Mouse (Mus musculus) midbrain, postnatal 0 days (tissue): ENCODE measurements at regions not wholly inside any gene's neighbourhood (a gene's known extent, or its start where the extent isn't known, plus 50 kb on each side); places are given as distances from the start of the nearest gene placed in this dataset.

ENCODE experiments used
- ATAC-seq: fragments of 200-750 bp; cut with Nextera tagmentation; 2 replicates; pipeline ENCODE4 v1.8.0; 2017; ENCODE audit warnings: moderate number of reproducible peaks, mild to moderate bottlenecking, moderate TSS enrichment, moderate library complexity; ENCODE audit not compliant: low FRiP score
- DNase-seq: peaks from one replicate; pipeline ENCODE4 v3.0.0-alpha.2; 2015; ENCODE audit warnings: low spot score
- H3K27ac ChIP-seq: fragments of 300-500 bp; sonication (generic); 2 replicates; pipeline ENCODE4 v1.5.1; 2014; ENCODE audit warnings: low read depth, mild to moderate bottlenecking, low read length, mixed read lengths
- H3K27me3 ChIP-seq: fragments of 300-500 bp; sonication (generic); 2 replicates; pipeline ENCODE4 v1.6.1; 2014; ENCODE audit warnings: low read length, control low read depth, mixed read lengths; ENCODE audit not compliant: insufficient read depth
- H3K36me3 ChIP-seq: fragments of 300-500 bp; sonication (generic); 2 replicates; pipeline ENCODE4 v1.6.1; 2014; ENCODE audit warnings: low read length, control low read depth, mixed read lengths; ENCODE audit not compliant: insufficient read depth
- H3K4me1 ChIP-seq: fragments of 300-500 bp; sonication (generic); 2 replicates; pipeline ENCODE4 v1.6.1; 2014; ENCODE audit warnings: mild to moderate bottlenecking, control low read depth, antibody characterized with exemption, low read length, mixed read lengths; ENCODE audit not compliant: insufficient read depth
- H3K4me2 ChIP-seq: fragments of 300-500 bp; sonication (generic); 2 replicates; pipeline ENCODE4 v1.6.1; 2014; ENCODE audit warnings: low read depth, mild to moderate bottlenecking, low read length, mixed read lengths; ENCODE audit not compliant: poor library complexity, severe bottlenecking
- H3K4me3 ChIP-seq: fragments of 300-500 bp; sonication (generic); 2 replicates; pipeline ENCODE4 v1.5.1; 2014; ENCODE audit warnings: low read depth, mild to moderate bottlenecking, low read length, moderate library complexity
- H3K9ac ChIP-seq: fragments of 300-500 bp; sonication (generic); replicated peaks from 2 replicates; pipeline ENCODE4 v1.6.1; 2014; ENCODE audit warnings: mild to moderate bottlenecking, low read length, moderate library complexity, mixed read lengths; ENCODE audit not compliant: poor library complexity, severe bottlenecking
- H3K9me3 ChIP-seq: fragments of 300-500 bp; sonication (generic); 2 replicates; pipeline ENCODE4 v1.6.1; 2016; ENCODE audit warnings: low read length, control low read depth
- CTCF ChIP-seq: IDR thresholded peaks from 2 replicates; pipeline ENCODE4 v1.5.1; 2016; ENCODE audit warnings: antibody characterized with exemption, mild to moderate bottlenecking
- WGBS: fragments of 180-500 bp; shearing (Covaris S2); extraction: QIAGEN DNeasy Blood & Tissue Kit; methylation state at CpG from one replicate; pipeline ENCODE4 v1.1.7; 2014; 5-methylcytosine and 5-hydroxymethylcytosine counted together

DNA sequence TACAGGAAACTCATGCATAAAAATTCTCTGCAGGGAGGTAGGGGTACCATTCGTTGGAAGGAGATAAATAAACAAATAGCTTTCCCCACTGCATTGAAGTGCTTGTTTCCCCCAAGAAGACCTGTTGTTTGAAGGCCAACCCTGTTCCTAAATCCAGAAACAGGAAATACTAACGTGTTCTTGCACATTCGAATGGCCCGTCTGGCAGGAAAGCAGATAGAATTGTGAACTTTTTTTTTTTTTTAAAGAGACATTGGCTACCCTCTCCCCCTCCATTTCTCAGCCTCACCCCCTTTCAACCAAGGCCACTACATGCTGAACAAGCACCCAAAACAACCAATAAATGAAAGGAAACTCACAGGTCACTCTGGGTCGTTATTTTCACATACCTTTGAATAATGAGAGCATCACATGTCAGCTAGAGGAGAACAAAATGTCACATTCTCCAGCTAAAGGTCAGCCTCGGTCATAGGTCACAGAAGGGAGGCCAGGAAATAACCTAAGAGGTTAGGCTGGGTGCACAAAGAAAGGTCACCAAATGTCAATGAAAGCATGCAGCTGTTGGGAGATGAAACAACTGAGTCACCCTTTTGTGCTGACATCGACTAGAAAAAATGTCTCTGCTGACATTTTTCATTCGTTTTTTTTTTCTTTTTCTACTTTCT, 250.8 kb upstream of the Usp25 start:
- TF ChIP-seq CTCF = no peak
- 8% methylated on average over 8 of the region's 8 CpGs for WGBS
- Histone ChIP-seq H3K36me3 (no peaks in the 10 kb centered on the region), H3K9ac (no peak overlapping the region), H3K27me3 (no peaks in the 10 kb centered on the region), H3K4me1 (no peaks in the 10 kb centered on the region), H3K9me3 (no peaks in the 10 kb centered on the region), H3K4me3 (no peak overlapping the region), H3K27ac (no peak overlapping the region), H3K4me2 (no peak overlapping the region)
- ATAC-seq = no peak
- no peak for DNase-seq

DNA sequence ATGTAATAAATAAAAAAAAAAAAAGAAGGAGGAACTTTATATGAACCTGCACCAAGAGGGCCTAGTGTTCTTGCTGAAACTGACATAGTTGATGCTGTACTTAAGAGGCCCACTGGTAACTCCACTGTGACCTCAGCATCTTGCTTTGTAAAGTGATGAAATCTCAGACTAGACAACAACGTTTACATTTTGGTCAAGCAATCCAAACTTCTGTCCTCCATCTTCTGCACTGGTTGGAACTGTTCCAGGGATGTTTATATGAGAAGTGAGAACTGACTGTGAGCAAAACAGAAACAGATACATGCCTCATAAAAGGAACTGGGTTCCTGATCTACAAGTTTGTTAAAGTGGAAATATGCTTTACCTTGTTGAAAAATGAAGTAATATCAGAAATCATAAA, 251.7 kb upstream of the Usp25 start:
- H3K36me3 ChIP-seq = no peaks in the 10 kb centered on the region
- no peak for TF ChIP-seq CTCF
- no peaks in the 10 kb centered on the region for H3K9me3 ChIP-seq
- 72% methylated on average over 1 of the region's 1 CpGs for WGBS
- DNase-seq (no peak), ATAC-seq (no peak)
- no peak overlapping the region for H3K4me2 ChIP-seq
- no peaks in the 10 kb centered on the region for H3K27me3 ChIP-seq
- no peak overlapping the region for H3K4me3 ChIP-seq
- no peak overlapping the region for H3K27ac ChIP-seq
- no peak overlapping the region for H3K9ac ChIP-seq
- no peaks in the 10 kb centered on the region for H3K4me1 ChIP-seq

DNA sequence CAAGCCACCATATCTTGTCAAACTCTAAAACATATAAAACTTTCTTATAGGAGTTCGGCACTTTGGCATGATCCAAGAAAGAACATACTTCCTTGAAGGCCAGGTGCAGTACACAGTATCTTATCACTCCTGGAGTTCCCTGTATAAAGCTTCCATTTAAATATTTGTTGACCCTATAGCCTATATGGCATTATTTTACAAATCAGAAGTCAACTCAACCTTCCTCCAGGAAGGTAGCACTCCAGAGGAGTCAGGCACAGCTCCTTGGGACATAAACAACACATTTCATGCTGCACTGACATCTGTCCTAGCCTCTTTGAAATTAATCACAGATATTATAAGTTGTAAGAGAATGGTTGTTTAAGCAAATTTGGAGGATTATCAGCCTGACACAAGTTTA, 252.5 kb upstream of the Usp25 start:
- no peak for ATAC-seq
- no peak overlapping the region for H3K4me3 ChIP-seq
- no peak overlapping the region for H3K9ac ChIP-seq
- WGBS = 100% methylated on average over 1 of the region's 1 CpGs
- H3K4me2 ChIP-seq = no peak overlapping the region
- no peaks in the 10 kb centered on the region for H3K9me3 ChIP-seq
- no peak for TF ChIP-seq CTCF
- DNase-seq = no peak
- no peaks in the 10 kb centered on the region for H3K36me3 ChIP-seq
- H3K27me3 ChIP-seq = no peaks in the 10 kb centered on the region
- no peaks in the 10 kb centered on the region for H3K4me1 ChIP-seq
- H3K27ac ChIP-seq = no peak overlapping the region

DNA sequence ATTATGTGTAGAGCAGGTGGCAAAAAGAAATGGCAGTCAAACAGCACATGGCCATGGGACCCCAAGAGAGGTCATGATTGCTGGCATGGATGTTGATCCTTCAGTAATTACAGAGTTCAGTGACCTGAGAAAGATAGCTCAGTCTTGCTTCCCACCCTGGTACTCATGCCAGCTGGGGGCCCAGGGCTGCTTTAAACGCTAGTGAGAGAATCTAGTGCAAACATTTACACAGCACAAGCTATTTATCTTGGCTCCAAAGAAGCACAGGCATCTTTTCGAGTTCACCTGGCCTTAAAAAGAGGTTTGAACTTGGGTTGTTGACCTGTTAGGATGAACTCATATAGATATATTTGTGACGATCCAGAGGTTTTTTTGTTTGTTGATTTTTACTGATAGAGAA, 258.6 kb upstream of the Usp25 start:
- H3K27me3 ChIP-seq = no peaks in the 10 kb centered on the region
- no peak for TF ChIP-seq CTCF
- DNase-seq = no peak
- H3K9ac ChIP-seq = no peak overlapping the region
- no peaks in the 10 kb centered on the region for H3K4me1 ChIP-seq
- H3K36me3 ChIP-seq = no peaks in the 10 kb centered on the region
- ATAC-seq = no peak
- H3K4me3 ChIP-seq = no peak overlapping the region
- H3K27ac ChIP-seq = no peak overlapping the region
- no peaks in the 10 kb centered on the region for H3K9me3 ChIP-seq
- 80% methylated on average over 3 of the region's 3 CpGs for WGBS
- no peak overlapping the region for H3K4me2 ChIP-seq

DNA sequence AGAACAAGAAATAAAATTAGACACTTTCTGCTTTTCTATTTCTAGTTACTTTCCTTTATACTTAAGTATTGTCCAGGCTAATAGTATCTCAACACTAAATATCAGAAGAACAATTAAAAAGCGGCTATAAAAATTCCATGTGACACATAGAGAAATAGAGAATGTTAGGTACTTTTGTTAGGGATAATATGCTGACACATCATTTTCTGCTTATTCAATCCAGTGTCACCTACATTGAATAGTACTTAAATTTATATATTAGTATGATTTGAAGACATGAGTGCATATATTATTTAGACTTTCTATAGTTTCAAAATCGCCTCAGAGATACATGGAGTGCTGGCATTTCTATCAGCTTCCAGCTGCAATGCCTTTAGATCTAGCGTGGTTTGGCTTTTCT, 267.1 kb upstream of the Usp25 start:
- no peaks in the 10 kb centered on the region for H3K27me3 ChIP-seq
- ATAC-seq (no peak), DNase-seq (no peak)
- H3K9ac ChIP-seq = no peak overlapping the region
- H3K9me3 ChIP-seq = no peaks in the 10 kb centered on the region
- no peak overlapping the region for H3K4me3 ChIP-seq
- 94% methylated on average over 3 of the region's 3 CpGs for WGBS
- H3K36me3 ChIP-seq = no peaks in the 10 kb centered on the region
- no peak for TF ChIP-seq CTCF
- no peak overlapping the region for H3K27ac ChIP-seq
- no peak overlapping the region for H3K4me2 ChIP-seq
- H3K4me1 ChIP-seq = no peaks in the 10 kb centered on the region

DNA sequence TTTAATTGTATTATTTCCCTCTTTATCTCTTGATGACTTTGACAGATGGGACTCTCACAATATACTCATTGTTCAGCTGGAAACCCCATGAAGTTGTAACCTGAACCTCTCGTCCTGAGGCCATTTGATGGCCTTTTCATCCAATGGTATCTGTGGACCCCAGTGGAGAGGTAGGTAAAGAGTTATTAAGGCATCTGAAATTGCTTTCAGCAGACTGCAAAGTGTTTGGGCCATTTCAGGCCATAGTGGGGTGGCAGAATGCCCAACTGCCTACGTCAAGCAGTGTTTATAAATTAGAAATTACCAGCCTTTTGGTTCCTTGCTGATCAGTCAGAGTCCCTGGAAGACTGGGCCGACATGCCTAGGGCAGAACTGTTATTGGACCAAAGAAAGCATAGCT, 272.4 kb upstream of the Usp25 start:
- H3K9me3 ChIP-seq = no peaks in the 10 kb centered on the region
- H3K9ac ChIP-seq = no peak overlapping the region
- DNase-seq = peak; percentile 39
- TF ChIP-seq CTCF = no peak
- ATAC-seq = no peak
- H3K4me3 ChIP-seq = no peak overlapping the region
- no peak overlapping the region for H3K4me2 ChIP-seq
- no peak overlapping the region for H3K27ac ChIP-seq
- no peaks in the 10 kb centered on the region for H3K36me3 ChIP-seq
- H3K27me3 ChIP-seq = no peaks in the 10 kb centered on the region
- WGBS = 61% methylated on average over 3 of the region's 3 CpGs
- H3K4me1 ChIP-seq = no peaks in the 10 kb centered on the region
